Mouse (Mus musculus): ENCODE results near the gene Ache. TPM values are rescaled to one million over a fixed set of nuclear protein-coding genes. Genes with fewer than 3 reads are reported as not detected.

The Ache gene
- total and polyA plus RNA-seq, 2 experiments, result 0.28 to 0.55 TPM

GRCm38 (mm10) chr5:137297126-137297525 is 9.8 kb downstream of the Ache start:
- 94% methylated on average over 14 of the region's 14 CpGs for WGBS
- Histone ChIP-seq H3K27me3 (ENCODE audit: control insufficient read depth, insufficient read depth, low read length) (no peaks in the 10 kb centered on the region), H3K36me3 (ENCODE audit: control insufficient read depth, insufficient read depth, low read length) (peaks cover 37% of the 10 kb centered on the region), H3K79me2 (ENCODE audit: control insufficient read depth, insufficient read depth, low read length) (0 out of 2 replicates have a peak, but pooled peaks cover 3% of the 10 kb centered on the region), H3K9ac (ENCODE audit: low read depth, low read length) (no peak overlapping the region), H3K4me3 (ENCODE audit: insufficient read depth, low read depth, low read length) (no peak overlapping the region), H3K27ac (replicated peaks; ENCODE audit: insufficient read depth, low read depth, low read length) (no peak overlapping the region), H3K4me1 (ENCODE audit: control insufficient read depth, insufficient read depth, low read length) (peaks cover 4% of the 10 kb centered on the region; the same call in 1 of the 2 replicates)
- TF ChIP-seq CTCF (IDR thresholded peaks at IDR 0.05; ENCODE audit: low read depth, low read length) (no peak), POLR2A (IDR thresholded peaks at IDR 0.05; ENCODE audit: extremely low read depth, insufficient read depth, low read length) (no peak)
- DNase-seq (ENCODE audit: extremely low read depth, low read depth, low spot score), result no peak

DNA sequence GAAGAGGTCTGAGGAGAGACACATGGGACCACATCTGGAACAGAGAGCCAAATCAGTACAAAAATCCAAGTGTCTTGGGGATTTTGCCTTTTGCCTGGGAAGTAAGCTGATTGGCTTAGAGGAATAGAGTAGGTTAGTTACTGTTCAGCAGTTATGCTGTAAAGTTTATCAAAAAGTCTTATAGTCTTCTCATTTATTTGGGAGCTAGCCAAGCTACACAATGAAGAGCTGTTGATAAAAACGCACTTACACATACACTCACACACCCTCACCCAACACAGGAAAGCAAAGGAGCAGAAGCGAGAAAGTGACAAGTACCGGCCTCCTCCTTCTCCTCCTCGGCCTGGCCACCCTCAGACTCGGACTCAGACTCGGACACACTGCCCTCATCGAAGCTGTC is 11.9 kb downstream of the Ache start:
- no peak overlapping the region for H3K9ac ChIP-seq (ENCODE audit: low read depth, low read length)
- TF ChIP-seq POLR2A (IDR thresholded peaks at IDR 0.05; ENCODE audit: extremely low read depth, insufficient read depth, low read length) (no peak), CTCF (IDR thresholded peaks at IDR 0.05; ENCODE audit: low read depth, low read length) (no peak)
- WGBS, result 75% methylated on average over 7 of the region's 7 CpGs
- H3K79me2 ChIP-seq (ENCODE audit: control insufficient read depth, insufficient read depth, low read length), result 0 out of 2 replicates have a peak, but pooled peaks cover 3% of the 10 kb centered on the region
- no peak overlapping the region for H3K4me3 ChIP-seq (ENCODE audit: insufficient read depth, low read depth, low read length)
- H3K36me3 ChIP-seq (ENCODE audit: control insufficient read depth, insufficient read depth, low read length), result peaks cover 37% of the 10 kb centered on the region
- no peak overlapping the region for H3K27ac ChIP-seq (replicated peaks; ENCODE audit: insufficient read depth, low read depth, low read length)
- peaks cover 4% of the 10 kb centered on the region for H3K4me1 ChIP-seq (ENCODE audit: control insufficient read depth, insufficient read depth, low read length)
- no peaks in the 10 kb centered on the region for H3K27me3 ChIP-seq (ENCODE audit: control insufficient read depth, insufficient read depth, low read length)
- no peak for DNase-seq (ENCODE audit: extremely low read depth, low read depth, low spot score)

DNA sequence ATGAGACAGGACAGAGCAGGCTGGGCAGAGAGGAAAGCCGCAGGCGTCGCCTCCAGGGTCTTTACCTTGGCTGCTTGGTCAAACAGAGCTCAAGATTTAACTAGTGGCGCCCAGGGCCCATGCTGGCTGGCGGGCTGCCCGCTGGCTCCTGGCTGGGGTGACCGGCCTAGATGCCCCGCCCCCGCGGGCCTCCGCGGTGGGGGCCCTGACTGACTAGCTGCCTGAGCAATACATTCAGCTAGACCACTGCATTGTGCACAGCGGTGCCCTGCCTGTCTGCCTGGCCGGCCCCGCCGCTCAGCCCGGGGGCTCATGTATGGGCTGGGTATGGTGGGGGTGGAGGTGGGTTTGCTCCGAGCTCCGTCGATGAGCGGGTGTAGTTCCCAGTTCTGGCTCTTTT is 13.9 kb downstream of the Ache start:
- TF ChIP-seq POLR2A (IDR thresholded peaks at IDR 0.05; ENCODE audit: extremely low read depth, insufficient read depth, low read length) (no peak), CTCF (IDR thresholded peaks at IDR 0.05; ENCODE audit: low read depth, low read length) (no peak)
- DNase-seq (ENCODE audit: extremely low read depth, low read depth, low spot score), result no peak
- H3K27ac ChIP-seq (replicated peaks; ENCODE audit: insufficient read depth, low read depth, low read length), result no peak overlapping the region
- 76% methylated on average over 21 of the region's 21 CpGs for WGBS
- peaks cover 3% of the 10 kb centered on the region for H3K4me1 ChIP-seq (ENCODE audit: control insufficient read depth, insufficient read depth, low read length)
- no peak overlapping the region for H3K9ac ChIP-seq (ENCODE audit: low read depth, low read length)
- H3K4me3 ChIP-seq (ENCODE audit: insufficient read depth, low read depth, low read length), result no peak overlapping the region
- H3K27me3 ChIP-seq (ENCODE audit: control insufficient read depth, insufficient read depth, low read length), result no peaks in the 10 kb centered on the region
- peaks cover 12% of the 10 kb centered on the region; the same call in 1 of the 2 replicates for H3K79me2 ChIP-seq (ENCODE audit: control insufficient read depth, insufficient read depth, low read length)
- H3K36me3 ChIP-seq (ENCODE audit: control insufficient read depth, insufficient read depth, low read length), result peaks cover 34% of the 10 kb centered on the region

GRCm38 (mm10) chr5:137303609-137304008 is 16.3 kb downstream of the Ache start:
- 83% methylated on average over 4 of the region's 4 CpGs for WGBS
- Histone ChIP-seq H3K27ac (replicated peaks; ENCODE audit: insufficient read depth, low read depth, low read length) (no peak overlapping the region), H3K4me1 (ENCODE audit: control insufficient read depth, insufficient read depth, low read length) (peaks cover 6% of the 10 kb centered on the region), H3K4me3 (ENCODE audit: insufficient read depth, low read depth, low read length) (no peak overlapping the region), H3K36me3 (ENCODE audit: control insufficient read depth, insufficient read depth, low read length) (peaks cover 22% of the 10 kb centered on the region), H3K9ac (ENCODE audit: low read depth, low read length) (no peak overlapping the region), H3K27me3 (ENCODE audit: control insufficient read depth, insufficient read depth, low read length) (no peaks in the 10 kb centered on the region), H3K79me2 (ENCODE audit: control insufficient read depth, insufficient read depth, low read length) (peaks cover 18% of the 10 kb centered on the region; the same call in 1 of the 2 replicates)
- TF ChIP-seq CTCF (IDR thresholded peaks at IDR 0.05; ENCODE audit: low read depth, low read length) (no peak), POLR2A (IDR thresholded peaks at IDR 0.05; ENCODE audit: extremely low read depth, insufficient read depth, low read length) (no peak)
- DNase-seq (ENCODE audit: extremely low read depth, low read depth, low spot score), result no peak

GRCm38 (mm10) chr5:137304165-137304564 is 16.8 kb downstream of the Ache start:
- no peaks in the 10 kb centered on the region for H3K27me3 ChIP-seq (ENCODE audit: control insufficient read depth, insufficient read depth, low read length)
- no peak overlapping the region for H3K9ac ChIP-seq (ENCODE audit: low read depth, low read length)
- DNase-seq (ENCODE audit: extremely low read depth, low read depth, low spot score), result no peak
- no peak for TF ChIP-seq CTCF (IDR thresholded peaks at IDR 0.05; ENCODE audit: low read depth, low read length)
- TF ChIP-seq POLR2A (IDR thresholded peaks at IDR 0.05; ENCODE audit: extremely low read depth, insufficient read depth, low read length), result no peak
- H3K4me3 ChIP-seq (ENCODE audit: insufficient read depth, low read depth, low read length), result no peak overlapping the region
- H3K79me2 ChIP-seq (ENCODE audit: control insufficient read depth, insufficient read depth, low read length), result peaks cover 18% of the 10 kb centered on the region; the same call in 1 of the 2 replicates
- 79% methylated on average over 3 of the region's 3 CpGs for whole genome bisulfite sequencing
- peaks cover 18% of the 10 kb centered on the region for H3K36me3 ChIP-seq (ENCODE audit: control insufficient read depth, insufficient read depth, low read length)
- no peak overlapping the region for H3K27ac ChIP-seq (replicated peaks; ENCODE audit: insufficient read depth, low read depth, low read length)
- peaks cover 6% of the 10 kb centered on the region for H3K4me1 ChIP-seq (ENCODE audit: control insufficient read depth, insufficient read depth, low read length)

DNA sequence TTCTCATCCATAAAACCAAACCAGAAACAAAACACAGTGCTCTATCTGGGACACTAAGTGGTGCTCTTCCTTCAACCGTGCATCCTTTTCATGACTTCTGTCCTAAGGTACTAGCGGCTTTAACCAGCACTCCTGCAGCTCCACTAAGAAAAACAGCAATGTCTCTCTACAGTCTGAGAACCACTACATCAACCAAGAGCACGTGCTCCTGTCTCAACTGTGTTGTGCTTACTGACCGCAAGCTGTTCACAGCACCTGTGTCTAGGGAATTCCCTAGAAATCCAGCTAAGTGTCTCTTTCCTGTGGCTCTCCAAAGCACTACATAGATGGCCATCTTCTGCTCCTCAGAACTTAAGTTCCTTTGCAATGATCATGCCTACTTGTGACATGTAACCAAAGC is 17.5 kb downstream of the Ache start:
- TF ChIP-seq CTCF (IDR thresholded peaks at IDR 0.05; ENCODE audit: low read depth, low read length) (no peak), POLR2A (IDR thresholded peaks at IDR 0.05; ENCODE audit: extremely low read depth, insufficient read depth, low read length) (no peak)
- H3K4me3 ChIP-seq (ENCODE audit: insufficient read depth, low read depth, low read length), result no peak overlapping the region
- H3K79me2 ChIP-seq (ENCODE audit: control insufficient read depth, insufficient read depth, low read length), result peaks cover 18% of the 10 kb centered on the region; the same call in 1 of the 2 replicates
- H3K36me3 ChIP-seq (ENCODE audit: control insufficient read depth, insufficient read depth, low read length), result peaks cover 14% of the 10 kb centered on the region
- no peak overlapping the region for H3K27ac ChIP-seq (replicated peaks; ENCODE audit: insufficient read depth, low read depth, low read length)
- 83% methylated on average over 4 of the region's 4 CpGs for WGBS
- H3K9ac ChIP-seq (ENCODE audit: low read depth, low read length), result no peak overlapping the region
- no peak for DNase-seq (ENCODE audit: extremely low read depth, low read depth, low spot score)
- H3K27me3 ChIP-seq (ENCODE audit: control insufficient read depth, insufficient read depth, low read length), result no peaks in the 10 kb centered on the region
- peaks cover 6% of the 10 kb centered on the region for H3K4me1 ChIP-seq (ENCODE audit: control insufficient read depth, insufficient read depth, low read length)

All from liver, adult 2 months (tissue).